In the genomic region with DNA sequence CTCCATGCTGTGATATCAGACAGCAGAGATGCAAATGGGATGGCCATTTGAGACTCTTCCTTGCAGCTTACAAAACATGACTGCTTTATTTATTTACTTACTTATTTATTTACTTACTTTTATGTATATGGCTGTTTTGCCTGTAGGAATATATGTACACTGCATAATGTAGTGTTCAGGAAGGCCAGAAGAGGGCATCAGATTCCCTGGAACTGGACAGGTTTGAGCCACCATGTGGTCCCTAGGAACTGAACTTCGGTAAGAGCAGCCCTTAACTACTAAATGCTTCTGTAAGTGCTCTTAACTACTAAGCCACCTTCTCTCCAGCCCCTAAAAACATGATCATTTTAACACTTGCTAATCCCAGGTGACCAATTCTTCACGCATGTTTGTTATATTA, we compare ENCODE assay signal across 2 mouse cellular contexts.
TF ChIP-seq lines count a peak whose summit lies in the region.

No protein-coding gene starts in this region.

TF ChIP-seq in CH12.LX, 34 proteins besides CTCF, POLR2A, EP300 and RAD21:
- TF ChIP-seq MYC (IDR thresholded peaks at IDR 0.05; ENCODE audit: low read depth, low read length) (peak; percentile 93), POLR2AphosphoS2 (IDR thresholded peaks at IDR 0.05; ENCODE audit: low read depth, low read length) (no peak), JUN (IDR thresholded peaks at IDR 0.05; ENCODE audit: insufficient read depth, low read depth, low read length) (no peak), GABPA (IDR thresholded peaks at IDR 0.05; ENCODE audit: insufficient replicate concordance, low read depth, low read length) (no peak), HCFC1 (IDR thresholded peaks at IDR 0.05; ENCODE audit: low read depth, low read length) (no peak), MAZ (IDR thresholded peaks at IDR 0.05; ENCODE audit: low read depth, low read length) (no peak), IRF4 (IDR thresholded peaks at IDR 0.05; ENCODE audit: low read depth, low read length) (no peak), ZMIZ1 (IDR thresholded peaks at IDR 0.05; ENCODE audit: low read depth, low read length) (no peak), MAX (IDR thresholded peaks at IDR 0.05; ENCODE audit: low read length) (peak; percentile 60), USF1 (IDR thresholded peaks at IDR 0.05; ENCODE audit: low read depth, low read length) (no peak), SMC3 (IDR thresholded peaks at IDR 0.05; ENCODE audit: low read depth, low read length) (peak; percentile 32), MAFK (IDR thresholded peaks at IDR 0.05; ENCODE audit: insufficient replicate concordance, low read length) (no peak), UBTF (IDR thresholded peaks at IDR 0.05; ENCODE audit: low read depth, low read length) (no peak)

TF ChIP-seq in MEL, 35 proteins besides CTCF, POLR2A, EP300 and RAD21:
- no peak for TF ChIP-seq POLR2AphosphoS5 (IDR thresholded peaks at IDR 0.05; ENCODE audit: borderline replicate concordance, low read depth, low read length)
- no peak for TF ChIP-seq USF2 (IDR thresholded peaks at IDR 0.05; ENCODE audit: borderline replicate concordance in 1 of 2, insufficient read depth in 1 of 2, low read depth in 1 of 2, low read length in 2 of 2)
- TF ChIP-seq ZC3H11A (IDR thresholded peaks at IDR 0.05; ENCODE audit: low read depth, low read length): peak; percentile 43
- no peak for TF ChIP-seq NRF1 (IDR thresholded peaks at IDR 0.05; ENCODE audit: insufficient read depth, low read depth, low read length, poor library complexity, severe bottlenecking)
- no peak for TF ChIP-seq TAL1 (IDR thresholded peaks at IDR 0.05; ENCODE audit: low read length)
- no peak for TF ChIP-seq POLR2AphosphoS2 (IDR thresholded peaks at IDR 0.05; ENCODE audit: low read length)
- no peak for TF ChIP-seq RCOR1 (IDR thresholded peaks at IDR 0.05; ENCODE audit: low read depth, low read length)
- TF ChIP-seq GABPA (IDR thresholded peaks at IDR 0.05; ENCODE audit: low read depth, low read length): no peak
- peak; percentile 88 for TF ChIP-seq MYC (IDR thresholded peaks at IDR 0.05; ENCODE audit: low read depth, low read length)
- no peak for TF ChIP-seq NELFE (IDR thresholded peaks at IDR 0.05; ENCODE audit: low read depth, low read length)
- no peak for TF ChIP-seq TBP (IDR thresholded peaks at IDR 0.05; ENCODE audit: low read depth, low read length)
- TF ChIP-seq ZMIZ1 (IDR thresholded peaks at IDR 0.05; ENCODE audit: low read depth, low read length): no peak
- TF ChIP-seq MEF2A (IDR thresholded peaks at IDR 0.05; ENCODE audit: extremely low read depth, insufficient replicate concordance, low read depth, low read length, poor library complexity, severe bottlenecking): no peak
- no peak for TF ChIP-seq ELF1 (IDR thresholded peaks at IDR 0.05; ENCODE audit: low read depth, low read length)
- no peak for TF ChIP-seq KAT2A (conservative IDR thresholded peaks at IDR 0.05; ENCODE audit: low read depth, low read length)
- TF ChIP-seq SMC3 (IDR thresholded peaks at IDR 0.05; ENCODE audit: low read depth, low read length): peak; percentile 64
- TF ChIP-seq ETS1 (IDR thresholded peaks at IDR 0.05; ENCODE audit: low read depth, low read length): no peak
- TF ChIP-seq MXI1 (IDR thresholded peaks at IDR 0.05; ENCODE audit: low read depth, low read length): no peak
- TF ChIP-seq MAX (IDR thresholded peaks at IDR 0.05; ENCODE audit: low read length): no peak
- TF ChIP-seq HCFC1 (IDR thresholded peaks at IDR 0.05; ENCODE audit: low read depth, low read length): no peak
- TF ChIP-seq SIN3A (IDR thresholded peaks at IDR 0.05; ENCODE audit: low read length): no peak
